23 mouse cellular contexts compared by ENCODE assay signal in the genomic region with DNA sequence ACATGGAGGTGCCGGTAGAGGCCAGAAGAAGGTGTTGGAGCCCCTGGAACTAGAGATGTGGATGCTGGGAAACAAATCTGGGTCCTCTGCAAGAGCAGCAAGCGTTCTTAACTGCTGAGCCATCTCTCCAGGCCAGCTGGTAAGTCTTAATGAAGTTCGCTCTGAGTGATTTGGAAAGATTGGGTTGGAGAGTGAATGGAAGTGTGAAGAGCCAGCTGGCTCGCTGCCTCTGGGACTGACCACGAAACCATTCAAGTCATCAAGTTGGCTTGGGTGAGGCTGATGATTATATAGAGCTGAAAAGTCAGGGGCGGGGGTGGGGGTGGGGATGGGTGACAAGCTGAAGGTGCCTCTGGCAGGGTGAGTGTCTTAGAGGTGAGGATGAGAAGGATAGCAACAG.
A peak's percentile ranks its signal among the peaks of the same experiment; 100 is the strongest.
DNase-seq lines count a peak whose midpoint lies in the region; ATAC-seq and TF ChIP-seq lines count a peak whose summit lies in the region.
"Had no signal": no experiment of that assay in that cellular context is flagged by ENCODE, and none has a peak within 500 bp of the region (broad histone marks: within the 10 kb centered on the region; RNA-seq: fewer than 3 reads in every experiment).

No protein-coding gene starts in this region.

- no peaks in the 10 kb centered on the region for H3K36me3 ChIP-seq in heart, embryonic 12.5 days
- H3K36me3 ChIP-seq in lung, postnatal 0 days (ENCODE audit: insufficient read depth, low read length) = no peaks in the 10 kb centered on the region
- H3K36me3 ChIP-seq: embryonic facial prominence, embryonic 15.5 days; liver, embryonic 12.5 days; midbrain, embryonic 12.5 days; neural tube, embryonic 15.5 days had no signal

- no peak overlapping the region for H3K9ac ChIP-seq in heart, embryonic 12.5 days
- no peak overlapping the region for H3K9ac ChIP-seq in lung, postnatal 0 days (replicated peaks; ENCODE audit: low read depth)
- H3K9ac ChIP-seq: embryonic facial prominence, embryonic 15.5 days; forebrain, embryonic 13.5 days; liver, embryonic 12.5 days; midbrain, embryonic 12.5 days; neural tube, embryonic 15.5 days had no signal

- H3K4me2 ChIP-seq in heart, embryonic 12.5 days = no peak overlapping the region
- no peak overlapping the region for H3K4me2 ChIP-seq in lung, postnatal 0 days (replicated peaks; ENCODE audit: low read depth, low read length)
- H3K4me2 ChIP-seq: embryonic facial prominence, embryonic 15.5 days; forebrain, embryonic 13.5 days; liver, embryonic 12.5 days; midbrain, embryonic 12.5 days; neural tube, embryonic 15.5 days had no signal

- WGBS in heart, embryonic 12.5 days = 70% methylated on average over 6 of the region's 6 CpGs
- WGBS in lung, postnatal 0 days = 59% methylated on average over 6 of the region's 6 CpGs

- H3K27me3 ChIP-seq in heart, embryonic 12.5 days (replicated peaks) = no peaks in the 10 kb centered on the region
- no peaks in the 10 kb centered on the region for H3K27me3 ChIP-seq in lung, postnatal 0 days (replicated peaks; ENCODE audit: insufficient read depth, low read length)
- H3K27me3 ChIP-seq: CH12.LX; embryonic facial prominence, embryonic 15.5 days; liver, embryonic 12.5 days; midbrain, embryonic 12.5 days; neural tube, embryonic 15.5 days had no signal

- no peak for TF ChIP-seq EP300 in lung, postnatal 0 days (IDR thresholded peaks at IDR 0.05)

- no peaks in the 10 kb centered on the region for H3K4me1 ChIP-seq in heart, embryonic 12.5 days (replicated peaks)
- H3K4me1 ChIP-seq in lung, postnatal 0 days (ENCODE audit: insufficient read depth, low read depth, low read length) = no peaks in the 10 kb centered on the region
- H3K4me1 ChIP-seq: embryonic facial prominence, embryonic 15.5 days; forebrain, embryonic 13.5 days; liver, embryonic 12.5 days; midbrain, embryonic 12.5 days; neural tube, embryonic 15.5 days had no signal

- peak; percentile 62 to 73 for DNase-seq in cerebellum, postnatal 10 days
- DNase-seq in cerebellum, adult 9-11 months = no peak
- peak; percentile 21 for DNase-seq in heart, postnatal 4 days
- peak; percentile 65 for DNase-seq in MN1 (ENCODE audit: low spot score)
- peak; percentile 79 for DNase-seq in lung, postnatal 0 days (ENCODE audit: low spot score)
- DNase-seq in spleen, postnatal 4 days (ENCODE audit: low spot score in 2 of 2) = no peak
- DNase-seq: adrenal gland, postnatal 25 days; cerebellum, adult 2 months; kidney, adult 9 months; layer of hippocampus, postnatal 36 days; right cerebral cortex, postnatal 4 days had no signal

- no peak for ATAC-seq in heart, embryonic 12.5 days (ENCODE audit: insufficient number of reproducible peaks, low FRiP score)
- peak; percentile 50 for ATAC-seq in lung, postnatal 0 days
- no peak for ATAC-seq in cerebellum, adult (ENCODE audit: insufficient number of reproducible peaks, low FRiP score, low TSS enrichment)
- ATAC-seq: activated CD4-positive, CD25-positive, alpha-beta regulatory T cell, adult 4 months; forebrain, embryonic 13.5 days; inflammation-experienced regulatory T-cells, adult 6 months; liver, embryonic 12.5 days had no signal

- TF ChIP-seq CTCF in lung, postnatal 0 days (IDR thresholded peaks at IDR 0.05) = no peak

- no peak overlapping the region for H3K4me3 ChIP-seq in heart, embryonic 12.5 days
- no peak overlapping the region for H3K4me3 ChIP-seq in lung, postnatal 0 days (ENCODE audit: low read depth, low read length)
- H3K4me3 ChIP-seq: embryonic facial prominence, embryonic 15.5 days; forebrain, embryonic 13.5 days; heart, adult 2 months; liver, embryonic 12.5 days; midbrain, embryonic 12.5 days; neural tube, embryonic 15.5 days had no signal

- no peaks in the 10 kb centered on the region for H3K9me3 ChIP-seq in heart, embryonic 12.5 days (replicated peaks)
- no peaks in the 10 kb centered on the region for H3K9me3 ChIP-seq in lung, postnatal 0 days (ENCODE audit: low read length)
- H3K9me3 ChIP-seq: embryonic facial prominence, embryonic 15.5 days; forebrain, embryonic 13.5 days; liver, embryonic 12.5 days; midbrain, embryonic 12.5 days; neural tube, embryonic 15.5 days had no signal

- H3K27ac ChIP-seq in heart, embryonic 12.5 days (ENCODE audit: poor library complexity, severe bottlenecking) = no peak overlapping the region
- H3K27ac ChIP-seq in lung, postnatal 0 days (ENCODE audit: low read length) = no peak overlapping the region
- H3K27ac ChIP-seq: embryonic facial prominence, embryonic 15.5 days; forebrain, embryonic 13.5 days; heart, adult 2 months; liver, embryonic 12.5 days; macrophage; midbrain, embryonic 12.5 days; neural tube, embryonic 15.5 days had no signal

Comparison
In these comparisons a context has a peak if more than half of its experiments do, and no peak if none do; other contexts are left out.
1. DNase-seq: peak in cerebellum, postnatal 10 days (2 of 2), heart, postnatal 4 days (single experiment), MN1 (single experiment) and lung, postnatal 0 days (single experiment); none in cerebellum, adult 9-11 months (single experiment) and spleen, postnatal 4 days (0 of 2).